Mouse (Mus musculus): Measurements from ENCODE around the gene Ifit1bl2.
"Not testable (repeated sequence)": the region's sequence is repeated elsewhere in the genome, so short reads cannot be mapped to it uniquely, and the experiment has no call there.

The Ifit1bl2 gene

DNA sequence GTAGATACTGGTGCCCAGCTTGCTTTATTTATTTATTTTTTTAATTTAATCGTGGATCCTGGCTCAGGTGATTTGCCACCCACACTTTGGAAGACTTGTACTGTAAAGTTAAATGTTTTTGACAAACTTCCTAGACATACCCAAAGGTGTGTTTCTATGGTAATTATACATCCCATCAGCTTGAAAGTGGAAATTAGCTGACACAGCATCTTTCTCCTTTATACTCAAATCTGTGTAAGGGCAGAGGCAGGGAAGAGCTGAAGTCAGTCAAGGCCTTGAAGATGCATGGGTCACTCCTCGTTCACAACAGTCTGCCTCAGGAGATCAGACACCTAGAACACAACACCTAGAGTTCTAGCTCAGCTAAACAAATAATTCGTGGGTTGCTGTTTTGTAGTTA lies 30.4 kb downstream of the Ifit1bl2 start:
- DNase-seq (ENCODE audit: low read depth), result not testable (repeated sequence)

GRCm38 (mm10) chr19:34607237-34608051 lies 33.1 kb downstream of the Ifit1bl2 start, which contains the start of gene Ifit3b:
TSS of gene Ifit3b (plus strand) at chr19:34607970.
- peak; percentile 65 for DNase-seq (ENCODE audit: low read depth)

GRCm38 (mm10) chr19:34605472-34605871 lies 35.1 kb downstream of the Ifit1bl2 start:
- peak; percentile 50 for DNase-seq (ENCODE audit: low read depth)

- DNase-seq (ENCODE audit: low read depth), result peak; percentile 81
Observed at GRCm38 (mm10) chr19:34601888-34602287, 38.7 kb downstream of the Ifit1bl2 start, which contains the start of gene Ifit1bl1. TSS of gene Ifit1bl1 (minus strand) at chr19:34601956.

GRCm38 (mm10) chr19:34599250-34599649 lies 41.3 kb downstream of the Ifit1bl2 start:
- peak; percentile 85 for DNase-seq (ENCODE audit: low read depth)

- DNase-seq (ENCODE audit: low read depth), result no peak
Observed at GRCm38 (mm10) chr19:34598341-34598740, 42.2 kb downstream of the Ifit1bl2 start.

DNA sequence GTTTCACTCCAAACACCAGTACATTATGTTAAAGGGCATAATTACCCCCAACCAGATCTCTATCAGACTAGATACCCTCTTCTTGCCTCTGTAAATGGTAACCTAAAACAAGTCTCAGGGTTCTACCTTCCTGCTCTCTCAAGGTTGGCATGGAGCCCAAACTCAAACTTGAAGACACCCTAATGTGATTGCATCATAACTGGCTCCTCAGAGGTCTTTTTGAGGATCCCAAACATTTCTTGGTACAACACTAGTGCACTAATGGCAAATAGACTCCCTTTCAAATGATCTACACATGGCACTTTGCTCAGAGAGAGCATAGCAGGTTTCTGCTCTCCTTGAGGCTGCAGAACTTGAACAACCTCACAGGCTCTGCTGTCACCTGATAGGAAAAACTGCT lies 43.7 kb downstream of the Ifit1bl2 start:
- DNase-seq (ENCODE audit: low read depth), result no peak

- not testable (repeated sequence) for DNase-seq (ENCODE audit: low read depth)
Observed at GRCm38 (mm10) chr19:34594523-34594922, 46.0 kb downstream of the Ifit1bl2 start.

- DNase-seq (ENCODE audit: low read depth), result no peak
Observed at GRCm38 (mm10) chr19:34593456-34593855, 47.1 kb downstream of the Ifit1bl2 start.

DNA sequence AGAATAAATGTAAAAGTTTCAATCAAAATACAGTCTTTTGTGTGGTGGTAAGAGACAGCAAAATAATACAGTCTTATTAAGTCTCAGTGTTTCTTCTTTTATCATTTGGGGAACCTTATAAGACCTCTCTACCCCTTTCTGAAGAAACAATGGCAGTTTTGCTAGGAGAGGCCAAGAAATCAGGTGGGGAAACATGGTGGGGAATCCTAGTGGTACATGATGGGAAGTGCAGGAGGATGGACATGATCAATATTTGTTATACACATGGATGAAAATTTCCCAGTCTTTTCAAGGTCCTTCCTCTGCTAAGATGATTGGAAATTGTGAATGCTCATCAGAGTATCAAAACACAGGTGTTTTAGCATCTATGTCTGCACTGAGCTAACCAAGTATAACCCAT lies 51.6 kb downstream of the Ifit1bl2 start:
- DNase-seq (ENCODE audit: low read depth), result peak; percentile 39

DNA sequence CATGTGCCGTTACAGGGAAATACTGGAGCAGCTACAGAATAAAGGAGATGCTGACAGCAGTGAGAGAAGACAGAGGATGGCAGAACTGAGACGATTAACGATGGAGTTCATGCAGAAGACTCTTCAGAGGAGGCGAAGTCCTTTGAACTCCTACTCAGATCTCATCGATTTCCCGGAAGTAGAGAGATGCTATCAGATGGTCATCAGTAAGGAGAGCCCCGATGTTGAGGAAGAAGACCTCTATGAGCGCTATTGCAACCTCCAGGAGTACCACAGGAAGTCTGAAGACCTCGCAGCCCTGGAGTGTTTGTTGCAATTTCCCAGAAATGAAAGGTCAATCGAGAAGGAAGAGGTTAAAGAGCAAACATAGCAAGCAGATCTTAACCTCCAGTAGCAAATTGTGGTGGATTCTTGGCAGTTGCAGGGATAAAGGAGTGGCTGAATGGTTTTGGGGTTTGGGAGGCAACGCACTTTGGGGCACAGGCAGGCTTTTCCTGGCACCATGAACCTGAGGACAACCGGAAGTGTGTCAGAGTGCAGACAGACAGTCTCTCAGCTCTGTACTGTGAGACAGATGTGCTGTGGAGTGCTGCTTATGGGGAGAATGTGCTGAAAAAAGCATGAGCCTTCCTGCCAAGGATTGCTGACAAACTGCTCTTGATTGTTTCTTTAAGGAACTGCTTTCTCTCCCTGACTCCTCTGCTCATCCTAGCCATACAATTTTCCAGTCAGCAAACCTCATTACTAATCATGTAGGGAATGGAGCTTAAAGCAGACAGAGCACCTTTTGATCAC lies 52.4 kb downstream of the Ifit1bl2 start:
- DNase-seq (ENCODE audit: low read depth), result peak; percentile 71

- not testable (repeated sequence) for DNase-seq (ENCODE audit: low read depth)
Observed at GRCm38 (mm10) chr19:34585740-34586458, 54.6 kb downstream of the Ifit1bl2 start.

- not testable (repeated sequence) for DNase-seq (ENCODE audit: low read depth)
Observed at GRCm38 (mm10) chr19:34583126-34583766, 57.3 kb downstream of the Ifit1bl2 start, which contains the start of gene Ifit3. TSS of gene Ifit3 (plus strand) at chr19:34583531.

- DNase-seq (ENCODE audit: low read depth), result not testable (repeated sequence)
Observed at GRCm38 (mm10) chr19:34582696-34583095, 57.8 kb downstream of the Ifit1bl2 start.

- DNase-seq (ENCODE audit: low read depth), result no peak
Observed at GRCm38 (mm10) chr19:34577121-34577520, 63.4 kb downstream of the Ifit1bl2 start.

DNA sequence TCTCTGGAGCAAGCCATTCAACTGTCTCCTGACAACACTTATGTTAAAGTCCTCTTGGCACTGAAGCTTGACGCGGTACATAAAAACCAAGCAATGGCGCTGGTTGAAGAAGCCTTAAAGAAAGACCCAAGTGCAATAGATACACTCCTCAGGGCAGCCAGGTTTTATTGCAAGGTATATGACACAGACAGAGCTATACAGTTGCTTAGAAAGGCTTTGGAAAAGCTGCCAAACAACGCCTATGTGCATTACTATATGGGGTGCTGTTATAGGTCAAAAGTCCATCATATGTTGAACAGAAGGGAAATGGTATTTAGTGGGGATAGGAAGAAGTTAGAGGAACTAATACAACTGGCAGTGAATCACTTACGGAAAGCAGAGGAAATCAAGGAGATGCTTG lies 66.9 kb downstream of the Ifit1bl2 start:
- no peak for DNase-seq (ENCODE audit: low read depth)

DNA sequence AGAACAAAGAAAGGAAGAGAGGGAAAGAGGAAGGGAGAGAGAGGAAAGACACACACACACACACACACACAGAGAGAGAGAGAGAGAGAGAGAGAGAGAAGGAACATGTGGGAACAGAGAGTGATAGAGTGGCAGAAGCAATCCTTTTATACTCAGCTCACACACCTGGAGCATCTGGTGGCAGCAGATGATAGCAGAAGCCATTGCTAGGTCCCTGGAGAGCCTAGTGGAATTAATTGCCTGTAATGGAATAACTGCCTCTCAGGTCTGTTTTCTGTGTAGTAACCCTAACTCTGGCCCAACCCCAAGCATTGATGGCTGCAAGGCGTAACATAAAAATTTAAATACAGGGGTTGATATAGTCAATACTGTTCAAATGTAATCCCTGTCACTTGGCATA lies 69.5 kb downstream of the Ifit1bl2 start:
- DNase-seq (ENCODE audit: low read depth), result no peak

GRCm38 (mm10) chr19:34569896-34570476 lies 70.6 kb downstream of the Ifit1bl2 start:
- DNase-seq (ENCODE audit: low read depth), result no peak

DNA sequence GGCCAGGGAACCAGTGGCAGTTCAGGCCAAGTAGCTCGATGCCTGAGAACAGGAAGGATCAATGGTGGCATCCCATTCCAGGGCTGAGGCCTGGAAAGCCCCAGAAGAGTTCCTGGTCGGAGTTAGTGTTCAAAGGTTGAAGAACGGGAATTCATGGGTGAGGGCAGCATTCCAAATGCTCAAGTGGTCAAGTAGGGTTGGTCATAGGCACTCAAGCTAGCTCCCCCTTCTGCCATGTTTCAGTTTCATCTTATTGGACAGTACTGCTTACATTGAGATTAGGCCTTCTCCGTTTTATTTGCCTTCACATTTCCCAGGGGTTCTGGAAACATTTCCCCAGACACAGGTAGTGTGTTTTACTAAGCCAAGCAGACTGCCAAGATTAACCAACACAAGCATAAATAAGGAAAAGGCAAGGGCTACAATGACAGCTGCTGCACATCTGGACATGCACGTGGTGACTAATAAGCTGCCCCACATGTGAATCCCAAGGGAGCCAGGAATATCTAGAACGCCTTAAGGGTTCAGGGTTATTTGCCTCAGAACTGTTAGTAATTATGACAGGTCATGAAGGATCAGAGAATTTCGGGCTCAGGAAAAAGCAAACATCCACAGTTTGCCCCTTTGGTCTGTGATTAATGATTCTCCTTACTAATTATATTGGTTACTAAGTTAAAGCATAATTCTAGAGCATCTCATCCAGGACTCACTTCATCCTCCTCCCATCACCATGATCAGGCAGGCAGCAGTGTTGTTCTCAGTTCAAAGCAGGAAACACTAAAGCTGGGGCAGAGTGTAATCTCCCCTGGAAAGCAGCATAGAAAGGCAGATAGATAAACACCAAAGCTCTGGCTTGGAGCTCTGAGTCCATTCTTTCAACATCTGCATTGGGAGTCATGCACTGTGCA lies 71.3 kb downstream of the Ifit1bl2 start:
- no peak for DNase-seq (ENCODE audit: low read depth)
